Mouse (Mus musculus) cortical plate, adult 2 months (tissue): ENCODE data around the gene Efcab7.

Experiments used
- CTCF ChIP-seq: fragments of 200-500 bp; IDR thresholded peaks from 2 replicates; pipeline ENCODE4 v1.5.1; 2011; ENCODE audit warnings: mild to moderate bottlenecking, control low read depth, low read length; ENCODE audit not compliant: insufficient read depth; ENCODE audit errors: extremely low read depth
- POLR2A ChIP-seq: fragments of 200-500 bp; IDR thresholded peaks from 2 replicates; pipeline ENCODE4 v1.6.1; 2011; ENCODE audit warnings: mild to moderate bottlenecking, low read length, control low read depth; ENCODE audit not compliant: insufficient read depth; ENCODE audit errors: extremely low read depth

- TF ChIP-seq CTCF = no peak
- TF ChIP-seq POLR2A = no peak
Measured at GRCm38 (mm10) chr4:99946516-99946915, 117.5 kb downstream of the Efcab7 start.
